Mouse (Mus musculus): Measurements from ENCODE around the gene N4bp2l2.

N4bp2l2 gene

GRCm38 (mm10) chr5:150599301-150600294, 66.4 kb downstream of the N4bp2l2 start:
- ATAC-seq (ENCODE audit: insufficient number of reproducible peaks, low FRiP score, low TSS enrichment) = no peak

GRCm38 (mm10) chr5:150598202-150599119, 67.5 kb downstream of the N4bp2l2 start:
- no peak for ATAC-seq (ENCODE audit: insufficient number of reproducible peaks, low FRiP score, low TSS enrichment)

- ATAC-seq (ENCODE audit: insufficient number of reproducible peaks, low FRiP score, low TSS enrichment) = no peak
Observed at GRCm38 (mm10) chr5:150597088-150597487, 68.9 kb downstream of the N4bp2l2 start, which contains the start of gene N4bp2l1. TSS of gene N4bp2l1 (minus strand) at chr5:150597188.

GRCm38 (mm10) chr5:150595366-150596016, 70.5 kb downstream of the N4bp2l2 start:
- ATAC-seq (ENCODE audit: insufficient number of reproducible peaks, low FRiP score, low TSS enrichment) = no peak

- peak; percentile 49 for ATAC-seq (ENCODE audit: insufficient number of reproducible peaks, low FRiP score, low TSS enrichment)
Observed at GRCm38 (mm10) chr5:150594649-150595339, 71.2 kb downstream of the N4bp2l2 start.

GRCm38 (mm10) chr5:150593756-150594648, 72.0 kb downstream of the N4bp2l2 start:
- peak; percentile 26 for ATAC-seq (ENCODE audit: insufficient number of reproducible peaks, low FRiP score, low TSS enrichment)

GRCm38 (mm10) chr5:150592904-150593755, 72.9 kb downstream of the N4bp2l2 start:
- peak; percentile 38 for ATAC-seq (ENCODE audit: insufficient number of reproducible peaks, low FRiP score, low TSS enrichment)

GRCm38 (mm10) chr5:150592186-150592903, 73.6 kb downstream of the N4bp2l2 start:
- no peak for ATAC-seq (ENCODE audit: insufficient number of reproducible peaks, low FRiP score, low TSS enrichment)

- no peak for ATAC-seq (ENCODE audit: insufficient number of reproducible peaks, low FRiP score, low TSS enrichment)
Observed at GRCm38 (mm10) chr5:150589945-150590344, 76.0 kb downstream of the N4bp2l2 start.

GRCm38 (mm10) chr5:150584337-150584729, 81.7 kb downstream of the N4bp2l2 start:
- no peak for ATAC-seq (ENCODE audit: insufficient number of reproducible peaks, low FRiP score, low TSS enrichment)

GRCm38 (mm10) chr5:150583622-150584336, 82.2 kb downstream of the N4bp2l2 start:
- no peak for ATAC-seq (ENCODE audit: insufficient number of reproducible peaks, low FRiP score, low TSS enrichment)

- no peak for ATAC-seq (ENCODE audit: insufficient number of reproducible peaks, low FRiP score, low TSS enrichment)
Observed at GRCm38 (mm10) chr5:150583181-150583580, 82.8 kb downstream of the N4bp2l2 start.

GRCm38 (mm10) chr5:150581180-150581579, 84.8 kb downstream of the N4bp2l2 start:
- ATAC-seq (ENCODE audit: insufficient number of reproducible peaks, low FRiP score, low TSS enrichment) = no peak

- no peak for ATAC-seq (ENCODE audit: insufficient number of reproducible peaks, low FRiP score, low TSS enrichment)
Observed at GRCm38 (mm10) chr5:150578613-150579171, 87.3 kb downstream of the N4bp2l2 start.

- ATAC-seq (ENCODE audit: insufficient number of reproducible peaks, low FRiP score, low TSS enrichment) = no peak
Observed at GRCm38 (mm10) chr5:150576832-150577231, 89.2 kb downstream of the N4bp2l2 start.

GRCm38 (mm10) chr5:150574885-150575284, 91.1 kb downstream of the N4bp2l2 start:
- no peak for ATAC-seq (ENCODE audit: insufficient number of reproducible peaks, low FRiP score, low TSS enrichment)
